Mouse (Mus musculus): ENCODE results near the gene Rbbp8nl. TPM values are rescaled to one million over a fixed set of nuclear protein-coding genes. Genes with fewer than 3 reads are reported as not detected.
A peak's percentile ranks its signal among the peaks of the same experiment; 100 is the strongest.

Gene Rbbp8nl
- not detected in 2 replicates for polyA plus RNA-seq (2014; fragmentation: Nextera tagmentation; extraction: Ambion mirVana)

DNA sequence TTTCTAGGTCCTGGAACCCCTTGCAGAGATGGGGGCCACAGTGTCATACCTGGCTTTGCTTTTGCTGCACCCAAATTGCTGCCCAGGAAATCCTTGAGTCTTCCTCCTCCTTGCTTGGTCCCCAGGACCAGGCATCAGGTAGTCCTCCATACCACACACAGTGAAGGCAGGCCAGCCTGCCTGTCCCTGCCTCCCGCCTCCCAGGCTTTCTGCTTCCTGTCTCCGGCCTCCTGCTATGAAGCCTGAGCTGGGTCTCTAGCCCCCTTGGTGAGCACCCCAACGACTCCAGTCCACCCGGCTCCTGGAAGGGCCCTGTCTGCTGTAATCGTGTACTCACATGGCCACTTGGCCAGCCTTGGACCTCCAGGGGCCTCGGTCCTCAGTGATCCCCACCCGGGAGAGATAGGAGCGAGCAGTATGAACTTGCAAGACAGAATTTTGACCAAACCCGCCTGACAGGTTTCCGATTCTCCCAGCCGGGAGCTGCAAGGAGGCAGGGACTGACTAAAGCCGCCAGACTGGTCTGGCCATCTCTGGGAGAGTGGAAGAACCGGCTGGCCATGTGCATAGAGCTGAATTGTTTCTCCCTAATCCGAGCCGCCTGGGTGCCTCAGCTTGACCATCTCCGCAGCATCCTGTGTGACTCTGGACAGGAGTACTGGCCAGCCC is at the start of gene Rbbp8nl:
TSS of gene Rbbp8nl (minus strand) at position 440 of the 669 bp plus-strand sequence.
- 53% methylated on average over 16 of the region's 16 CpGs for WGBS

GRCm38 (mm10) chr2:180334551-180334986 is 44.9 kb upstream of the Rbbp8nl start, which contains the start of gene Gata5:
Gata5 (minus strand) TSS chr2:180334699.
- H3K27ac ChIP-seq (ENCODE audit: low read depth, low read length): no peak within 1 kb of the TSS
- ATAC-seq (ENCODE audit: low read depth): no peak; the same call in 1 of the 2 replicates
- H3K4me3 ChIP-seq (ENCODE audit: low read depth, low read length): peak within 1 kb of the TSS; percentile 22
- peak within 1 kb of the TSS; percentile 42 for H3K4me2 ChIP-seq (ENCODE audit: low read depth, low read length)
- 0% methylated on average over 26 of the region's 33 CpGs for WGBS
- 0 out of 2 replicates have a peak within 1 kb of the TSS, but pooled peaks have one; percentile 16 for H3K9ac ChIP-seq (replicated peaks; ENCODE audit: low read depth, low read length)
- peaks cover 5% of the 10 kb centered on the region; the same call in 1 of the 2 replicates for H3K4me1 ChIP-seq (ENCODE audit: control insufficient read depth, insufficient read depth, low read length)
- H3K27me3 ChIP-seq (ENCODE audit: control insufficient read depth, insufficient read depth, low read length): peaks cover 44% of the 10 kb centered on the region
- no peaks in the 10 kb centered on the region for H3K9me3 ChIP-seq (ENCODE audit: control insufficient read depth, low read length)
- no peaks in the 10 kb centered on the region for H3K36me3 ChIP-seq (ENCODE audit: control insufficient read depth, insufficient read depth, low read length)

More for the DNA sequence above, at the start of gene Rbbp8nl:
- Histone ChIP-seq H3K4me3 (ENCODE audit: low read depth, low read length) (no peak within 1 kb of the TSS), H3K36me3 (ENCODE audit: control insufficient read depth, insufficient read depth, low read length) (no peaks in the 10 kb centered on the region), H3K9ac (replicated peaks; ENCODE audit: low read depth, low read length) (no peak within 1 kb of the TSS), H3K4me2 (ENCODE audit: low read depth, low read length) (no peak within 1 kb of the TSS), H3K4me1 (ENCODE audit: control insufficient read depth, insufficient read depth, low read length) (no peaks in the 10 kb centered on the region), H3K27ac (ENCODE audit: low read depth, low read length) (no peak within 1 kb of the TSS), H3K27me3 (ENCODE audit: control insufficient read depth, insufficient read depth, low read length) (no peaks in the 10 kb centered on the region), H3K9me3 (ENCODE audit: control insufficient read depth, low read length) (no peaks in the 10 kb centered on the region)
- no peak for ATAC-seq (ENCODE audit: low read depth)

GRCm38 (mm10) chr2:180333778-180334550 is 44.3 kb upstream of the Rbbp8nl start:
- Histone ChIP-seq H3K9ac (replicated peaks; ENCODE audit: low read depth, low read length) (0 out of 2 replicates have a peak overlapping the region, but pooled peaks have one; percentile 16), H3K4me1 (ENCODE audit: control insufficient read depth, insufficient read depth, low read length) (peaks cover 5% of the 10 kb centered on the region; the same call in 1 of the 2 replicates), H3K27me3 (ENCODE audit: control insufficient read depth, insufficient read depth, low read length) (peaks cover 44% of the 10 kb centered on the region), H3K36me3 (ENCODE audit: control insufficient read depth, insufficient read depth, low read length) (no peaks in the 10 kb centered on the region), H3K4me3 (ENCODE audit: low read depth, low read length) (peak overlapping the region; percentile 22), H3K9me3 (ENCODE audit: control insufficient read depth, low read length) (no peaks in the 10 kb centered on the region), H3K27ac (ENCODE audit: low read depth, low read length) (no peak overlapping the region), H3K4me2 (ENCODE audit: low read depth, low read length) (peak overlapping the region; percentile 42)
- WGBS: 1% methylated on average over 68 of the region's 69 CpGs
- ATAC-seq (ENCODE audit: low read depth): no peak

GRCm38 (mm10) chr2:180329466-180329865 is 39.8 kb upstream of the Rbbp8nl start:
- 93% methylated on average over 1 of the region's 1 CpGs for WGBS
- no peak overlapping the region for H3K27ac ChIP-seq (ENCODE audit: low read depth, low read length)
- no peak overlapping the region for H3K4me2 ChIP-seq (ENCODE audit: low read depth, low read length)
- peaks cover 4% of the 10 kb centered on the region; the same call in 1 of the 2 replicates for H3K4me1 ChIP-seq (ENCODE audit: control insufficient read depth, insufficient read depth, low read length)
- H3K4me3 ChIP-seq (ENCODE audit: low read depth, low read length): no peak overlapping the region
- peaks cover 22% of the 10 kb centered on the region for H3K27me3 ChIP-seq (ENCODE audit: control insufficient read depth, insufficient read depth, low read length)
- no peak for ATAC-seq (ENCODE audit: low read depth)
- no peak overlapping the region for H3K9ac ChIP-seq (replicated peaks; ENCODE audit: low read depth, low read length)
- H3K36me3 ChIP-seq (ENCODE audit: control insufficient read depth, insufficient read depth, low read length): no peaks in the 10 kb centered on the region
- no peaks in the 10 kb centered on the region for H3K9me3 ChIP-seq (ENCODE audit: control insufficient read depth, low read length)

- H3K9me3 ChIP-seq (ENCODE audit: control insufficient read depth, low read length): no peaks in the 10 kb centered on the region
- 45% methylated on average over 14 of the region's 14 CpGs for WGBS
- H3K27ac ChIP-seq (ENCODE audit: low read depth, low read length): no peak overlapping the region
- no peak for ATAC-seq (ENCODE audit: low read depth)
- H3K36me3 ChIP-seq (ENCODE audit: control insufficient read depth, insufficient read depth, low read length): no peaks in the 10 kb centered on the region
- H3K4me2 ChIP-seq (ENCODE audit: low read depth, low read length): no peak overlapping the region
- H3K4me3 ChIP-seq (ENCODE audit: low read depth, low read length): no peak overlapping the region
- no peaks in the 10 kb centered on the region for H3K27me3 ChIP-seq (ENCODE audit: control insufficient read depth, insufficient read depth, low read length)
- H3K4me1 ChIP-seq (ENCODE audit: control insufficient read depth, insufficient read depth, low read length): no peaks in the 10 kb centered on the region
- no peak overlapping the region for H3K9ac ChIP-seq (replicated peaks; ENCODE audit: low read depth, low read length)
Measured at GRCm38 (mm10) chr2:180322674-180323355, 33.1 kb upstream of the Rbbp8nl start.

DNA sequence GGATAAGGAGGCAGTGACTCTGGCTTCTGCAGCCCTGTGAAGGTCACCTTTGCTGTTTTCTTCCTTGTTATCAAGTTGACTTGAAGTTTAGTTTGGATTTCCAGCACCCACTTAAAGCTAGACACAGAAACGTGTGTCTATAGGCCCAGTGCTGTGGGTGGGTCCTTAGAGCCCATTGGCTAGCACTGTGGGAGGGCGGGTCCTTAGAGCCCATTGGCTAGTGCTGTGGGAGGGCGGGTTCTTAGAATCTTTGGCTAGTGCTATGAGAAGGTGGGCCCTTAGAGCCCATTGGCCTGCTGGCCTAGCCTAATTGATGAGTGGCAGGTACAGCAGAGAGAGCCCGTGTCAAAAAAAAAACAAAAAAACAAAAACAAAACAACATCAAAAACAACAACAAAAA is 30.5 kb upstream of the Rbbp8nl start:
- Histone ChIP-seq H3K27me3 (ENCODE audit: control insufficient read depth, insufficient read depth, low read length) (no peaks in the 10 kb centered on the region), H3K4me2 (ENCODE audit: low read depth, low read length) (no peak overlapping the region), H3K9ac (replicated peaks; ENCODE audit: low read depth, low read length) (no peak overlapping the region), H3K27ac (ENCODE audit: low read depth, low read length) (no peak overlapping the region), H3K36me3 (ENCODE audit: control insufficient read depth, insufficient read depth, low read length) (no peaks in the 10 kb centered on the region), H3K4me3 (ENCODE audit: low read depth, low read length) (no peak overlapping the region), H3K9me3 (ENCODE audit: control insufficient read depth, low read length) (no peaks in the 10 kb centered on the region), H3K4me1 (ENCODE audit: control insufficient read depth, insufficient read depth, low read length) (no peaks in the 10 kb centered on the region)
- WGBS: 80% methylated on average over 4 of the region's 4 CpGs
- ATAC-seq (ENCODE audit: low read depth): no peak

DNA sequence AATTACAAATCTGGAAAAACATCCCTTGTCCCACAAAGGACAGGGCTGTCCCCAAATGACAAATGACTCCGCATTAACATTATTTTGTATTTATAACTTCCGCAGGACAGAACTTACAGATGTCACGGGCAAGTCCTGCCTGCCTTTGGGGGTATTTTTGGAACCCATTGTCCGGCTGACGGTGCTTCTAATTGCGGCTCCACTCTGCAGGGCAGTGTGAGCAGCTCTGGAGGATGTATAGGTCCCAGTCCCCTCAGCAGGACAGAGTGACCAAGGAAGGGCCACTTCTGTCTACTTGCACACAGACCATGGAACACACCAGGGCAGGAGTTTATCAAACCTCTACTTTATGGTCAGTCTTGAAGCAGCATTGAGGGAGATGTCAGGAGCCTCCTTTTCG is 27.9 kb upstream of the Rbbp8nl start:
- no peak overlapping the region for H3K4me3 ChIP-seq (ENCODE audit: low read depth, low read length)
- no peak overlapping the region for H3K9ac ChIP-seq (replicated peaks; ENCODE audit: low read depth, low read length)
- no peaks in the 10 kb centered on the region for H3K4me1 ChIP-seq (ENCODE audit: control insufficient read depth, insufficient read depth, low read length)
- no peak overlapping the region for H3K27ac ChIP-seq (ENCODE audit: low read depth, low read length)
- no peak overlapping the region for H3K4me2 ChIP-seq (ENCODE audit: low read depth, low read length)
- whole genome bisulfite sequencing: 72% methylated on average over 7 of the region's 7 CpGs
- H3K9me3 ChIP-seq (ENCODE audit: control insufficient read depth, low read length): no peaks in the 10 kb centered on the region
- ATAC-seq (ENCODE audit: low read depth): no peak
- no peaks in the 10 kb centered on the region for H3K36me3 ChIP-seq (ENCODE audit: control insufficient read depth, insufficient read depth, low read length)
- no peaks in the 10 kb centered on the region for H3K27me3 ChIP-seq (ENCODE audit: control insufficient read depth, insufficient read depth, low read length)

GRCm38 (mm10) chr2:180314292-180314691 is 24.6 kb upstream of the Rbbp8nl start:
- Histone ChIP-seq H3K4me1 (ENCODE audit: control insufficient read depth, insufficient read depth, low read length) (no peaks in the 10 kb centered on the region), H3K9ac (replicated peaks; ENCODE audit: low read depth, low read length) (no peak overlapping the region), H3K4me2 (ENCODE audit: low read depth, low read length) (no peak overlapping the region), H3K27ac (ENCODE audit: low read depth, low read length) (no peak overlapping the region), H3K4me3 (ENCODE audit: low read depth, low read length) (no peak overlapping the region), H3K36me3 (ENCODE audit: control insufficient read depth, insufficient read depth, low read length) (no peaks in the 10 kb centered on the region), H3K9me3 (ENCODE audit: control insufficient read depth, low read length) (no peaks in the 10 kb centered on the region), H3K27me3 (ENCODE audit: control insufficient read depth, insufficient read depth, low read length) (no peaks in the 10 kb centered on the region)
- ATAC-seq (ENCODE audit: low read depth): no peak
- 67% methylated on average over 2 of the region's 2 CpGs for WGBS

Data from neural tube, embryonic 14.5 days (tissue).